Mouse (Mus musculus): ENCODE measurements around the gene Guk1.

DNA sequence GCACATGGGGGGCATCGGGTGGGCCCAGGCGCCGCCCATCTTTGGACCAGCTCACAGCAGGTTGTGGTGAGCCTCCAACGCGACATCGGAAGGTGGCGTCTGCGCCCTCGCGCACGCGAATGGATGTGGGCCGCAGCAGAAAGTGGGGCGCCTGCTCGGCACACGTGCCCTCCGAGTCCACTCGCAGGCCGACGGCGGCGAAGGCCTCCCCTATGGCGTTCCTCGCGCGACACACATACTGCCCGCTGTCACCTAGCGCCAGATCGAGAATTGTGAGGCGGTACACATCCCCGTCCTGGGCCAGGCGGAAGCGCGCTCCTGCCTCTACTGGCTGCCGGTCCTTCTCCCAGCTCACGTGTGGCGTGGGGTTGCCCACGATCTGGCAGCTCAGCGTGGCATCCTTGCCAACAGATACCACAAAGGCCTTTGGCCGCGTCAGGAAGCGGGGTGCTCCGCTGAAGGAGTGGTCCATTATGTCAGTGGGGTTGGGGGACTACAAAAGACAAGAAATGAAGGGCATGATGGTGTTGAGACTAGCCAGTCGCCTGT, 56.0 kb downstream of the Guk1 start, which contains the start of gene Obscn:
- TF ChIP-seq CTCF (conservative IDR thresholded peaks at IDR 0.05; ENCODE audit: low read length): no peak
- TF ChIP-seq NANOG (IDR thresholded peaks at IDR 0.05; ENCODE audit: borderline replicate concordance, low read length): no peak

Data from E14TG2a.4 (cell line).